Mouse (Mus musculus) mesoderm, embryonic 11.5 days (tissue): ENCODE measurements around the gene Magel2.

ENCODE experiments used
- DNase-seq: peaks from one replicate; pipeline ENCODE4 v3.0.0-alpha.2; 2012; ENCODE audit warnings: low read depth, low spot score

Gene Magel2

GRCm38 (mm10) chr7:62376510-62377304 lies at the start of gene Magel2:
Gene Magel2 (plus strand): TSS chr7:62377010.
- DNase-seq = peak; percentile 78

- DNase-seq = no peak
Measured at GRCm38 (mm10) chr7:62345411-62345810, 31.4 kb upstream of the Magel2 start.

- DNase-seq = no peak
Measured at GRCm38 (mm10) chr7:62346269-62346668, 30.5 kb upstream of the Magel2 start, which contains the start of gene Ndn. Gene Ndn (plus strand): TSS chr7:62346569.

- peak; percentile 87 for DNase-seq
Measured at GRCm38 (mm10) chr7:62348106-62348803, 28.6 kb upstream of the Magel2 start.

- DNase-seq = no peak
Measured at GRCm38 (mm10) chr7:62348804-62349190, 28.0 kb upstream of the Magel2 start.

GRCm38 (mm10) chr7:62351266-62351665 lies 25.5 kb upstream of the Magel2 start:
- no peak for DNase-seq

- DNase-seq = no peak
Measured at GRCm38 (mm10) chr7:62365039-62365636, 11.7 kb upstream of the Magel2 start.

GRCm38 (mm10) chr7:62366730-62367129 lies 10.1 kb upstream of the Magel2 start:
- DNase-seq = no peak

- DNase-seq = peak; percentile 32
Measured at GRCm38 (mm10) chr7:62375658-62376057, 1.2 kb upstream of the Magel2 start.

- peak; percentile 12 for DNase-seq
Measured at GRCm38 (mm10) chr7:62377313-62377712, 503 bp downstream of the Magel2 start.

GRCm38 (mm10) chr7:62378529-62378928 lies 1.7 kb downstream of the Magel2 start:
- no peak for DNase-seq

GRCm38 (mm10) chr7:62382391-62382790 lies 5.6 kb downstream of the Magel2 start:
- DNase-seq = peak; percentile 50

GRCm38 (mm10) chr7:62388291-62388690 lies 11.5 kb downstream of the Magel2 start:
- no peak for DNase-seq

GRCm38 (mm10) chr7:62392202-62392601 lies 15.4 kb downstream of the Magel2 start:
- no peak for DNase-seq

GRCm38 (mm10) chr7:62406573-62407050 lies 29.8 kb downstream of the Magel2 start:
- DNase-seq = peak; percentile 54

- no peak for DNase-seq
Measured at GRCm38 (mm10) chr7:62407803-62408202, 31.0 kb downstream of the Magel2 start.

GRCm38 (mm10) chr7:62415222-62415621 lies 38.4 kb downstream of the Magel2 start:
- no peak for DNase-seq

- DNase-seq = peak; percentile 54
Measured at GRCm38 (mm10) chr7:62416173-62416572, 39.4 kb downstream of the Magel2 start.

GRCm38 (mm10) chr7:62418346-62418745 lies 41.5 kb downstream of the Magel2 start:
- DNase-seq = no peak

- no peak for DNase-seq
Measured at GRCm38 (mm10) chr7:62419105-62419492, 42.3 kb downstream of the Magel2 start.

GRCm38 (mm10) chr7:62419493-62420360 lies 42.9 kb downstream of the Magel2 start, which contains the start of gene Mkrn3:
Gene Mkrn3 (minus strand): TSS chr7:62420139.
- DNase-seq = peak; percentile 93
